In genomic region chr17:23603542-23603941, GRCm38 (mm10) we compare ENCODE assay signal across 10 mouse cellular contexts. TPM values are rescaled to one million over a fixed set of nuclear protein-coding genes. Genes with fewer than 3 reads are reported as not detected.
DNase-seq lines count a peak whose midpoint lies in the region; ATAC-seq and TF ChIP-seq lines count a peak whose summit lies in the region.
"Had no signal": no experiment of that assay in that cellular context is flagged by ENCODE, and none has a peak within 500 bp of the region (broad histone marks: within the 10 kb centered on the region; RNA-seq: fewer than 3 reads in every experiment).

No protein-coding gene starts in this region.

- H3K9me3 ChIP-seq in liver, embryonic 11.5 days (ENCODE audit: control insufficient read depth, low read length): no peaks in the 10 kb centered on the region
- H3K9me3 ChIP-seq: heart, embryonic 15.5 days; megakaryocyte, embryonic 14.5 days had no signal

- H3K79me2 ChIP-seq in liver, adult 2 months (ENCODE audit: control insufficient read depth, insufficient read depth, low read length): no peaks in the 10 kb centered on the region

- no peak overlapping the region for H3K27ac ChIP-seq in liver, adult 2 months (replicated peaks; ENCODE audit: insufficient read depth, low read depth, low read length)
- H3K27ac ChIP-seq in liver, embryonic 11.5 days (ENCODE audit: low read depth, low read length): no peak overlapping the region
- H3K27ac ChIP-seq: heart, embryonic 15.5 days had no signal

- H3K27me3 ChIP-seq in liver, adult 2 months (ENCODE audit: control insufficient read depth, insufficient read depth, low read length): no peaks in the 10 kb centered on the region
- no peaks in the 10 kb centered on the region for H3K27me3 ChIP-seq in liver, embryonic 11.5 days (replicated peaks; ENCODE audit: control insufficient read depth, insufficient read depth, low read length)
- H3K27me3 ChIP-seq: heart, embryonic 15.5 days had no signal

- no peaks in the 10 kb centered on the region for H3K36me3 ChIP-seq in liver, adult 2 months (ENCODE audit: control insufficient read depth, insufficient read depth, low read length)
- H3K36me3 ChIP-seq in liver, embryonic 11.5 days (ENCODE audit: control insufficient read depth, insufficient read depth, low read length): no peaks in the 10 kb centered on the region
- H3K36me3 ChIP-seq: heart, embryonic 15.5 days had no signal

- H3K9ac ChIP-seq in liver, adult 2 months (ENCODE audit: low read depth, low read length): no peak overlapping the region
- H3K9ac ChIP-seq in liver, embryonic 11.5 days (ENCODE audit: low read depth, low read length): no peak overlapping the region
- H3K9ac ChIP-seq: heart, embryonic 15.5 days had no signal

- DNase-seq in adrenal gland, postnatal 14 days: peak; percentile 39
- DNase-seq in adrenal gland, adult 8-10 months: no peak
- DNase-seq in liver, adult 2 months (ENCODE audit: extremely low read depth, low read depth, low spot score): peak; percentile 63
- DNase-seq in liver, embryonic 11.5 days (ENCODE audit: low spot score): no peak
- DNase-seq in fibroblast of lung, adult 2 months (ENCODE audit: low read depth): peak; percentile 35
- peak; percentile 58 for DNase-seq in thymus, postnatal 14 days
- DNase-seq in testis, postnatal 14 days (ENCODE audit: low spot score): no peak
- DNase-seq in heart, adult 11 months: no peak

- no peak overlapping the region for H3K4me2 ChIP-seq in liver, embryonic 11.5 days
- H3K4me2 ChIP-seq: heart, embryonic 15.5 days had no signal

- no peak for ATAC-seq in liver, embryonic 11.5 days (replicated peaks; ENCODE audit: low FRiP score)

- 64% methylated on average over 2 of the region's 2 CpGs for WGBS in liver, adult 2 months
- 58% methylated on average over 2 of the region's 2 CpGs for WGBS in liver, embryonic 11.5 days

- no peak overlapping the region for H3K4me3 ChIP-seq in liver, adult 2 months (ENCODE audit: insufficient read depth, low read depth, low read length)
- no peak overlapping the region for H3K4me3 ChIP-seq in liver, embryonic 11.5 days (ENCODE audit: low read depth, low read length)
- H3K4me3 ChIP-seq: heart, embryonic 15.5 days; megakaryocyte, embryonic 14.5 days had no signal

- H3K4me1 ChIP-seq in liver, adult 2 months (ENCODE audit: control insufficient read depth, insufficient read depth, low read length): peaks cover 2% of the 10 kb centered on the region
- H3K4me1 ChIP-seq in liver, embryonic 11.5 days (replicated peaks; ENCODE audit: control insufficient read depth, insufficient read depth, low read length): peaks cover 9% of the 10 kb centered on the region

- TF ChIP-seq POLR2A in liver, adult 2 months (IDR thresholded peaks at IDR 0.05; ENCODE audit: extremely low read depth, insufficient read depth, low read length): no peak

- peak; percentile 37; the same call in 1 of the 2 replicates for TF ChIP-seq CTCF in liver, adult 2 months (IDR thresholded peaks at IDR 0.05; ENCODE audit: low read depth, low read length)

RNA-seq across cellular contexts. Expression of gene Zscan10, which starts 2.9 kb away (rescaled TPM):
- not detected in 2 replicates for total RNA-seq in adrenal gland, postnatal 14 days (2021)
- total RNA-seq in adrenal gland, adult 8-10 months (2022): not detected
- not detected in 2 replicates for total RNA-seq in liver, adult 2 months (2014; rRNA removed)
- not detected in 2 replicates for polyA plus RNA-seq in liver, adult 2 months (2012; rRNA removed)
- polyA plus RNA-seq in liver, embryonic 11.5 days (2014; fragmentation: Nextera tagmentation; extraction: Ambion mirVana): 0.12 and 0.25 TPM in 2 replicates
- polyA plus RNA-seq: heart, embryonic 15.5 days had no signal

RNA-seq across cellular contexts. Expression of gene Zfp13, which starts 4.3 kb away (rescaled TPM):
- total RNA-seq in adrenal gland, postnatal 14 days (2021): 8.5 and 14.6 TPM in 2 replicates
- 10 to 100 TPM in 3 of 4 experiments, 1 to 10 TPM in 1; 8.2 to 19.2 (median 14.6) TPM for total RNA-seq in adrenal gland, adult 8-10 months (2022)
- total RNA-seq in liver, adult 2 months (2014; rRNA removed): 1.3 and 2.0 TPM in 2 replicates
- 2.2 and 3.2 TPM in 2 replicates for polyA plus RNA-seq in liver, adult 2 months (2012; rRNA removed)
- 5.6 and 6.3 TPM in 2 replicates for polyA plus RNA-seq in liver, embryonic 11.5 days (2014; fragmentation: Nextera tagmentation; extraction: Ambion mirVana)

RNA-seq across cellular contexts. Expression of gene Zfp213, which starts 39.5 kb away (rescaled TPM):
- total RNA-seq in adrenal gland, postnatal 14 days (2021): 9.2 and 9.9 TPM in 2 replicates
- total RNA-seq in adrenal gland, adult 8-10 months (2022): 10 to 100 TPM; 12.0 to 15.5 (median 12.9) TPM
- 4.5 and 4.8 TPM in 2 replicates for total RNA-seq in liver, adult 2 months (2014; rRNA removed)
- 7.6 and 10.7 TPM in 2 replicates for polyA plus RNA-seq in liver, adult 2 months (2012; rRNA removed)
- 14.3 and 14.8 TPM in 2 replicates for polyA plus RNA-seq in liver, embryonic 11.5 days (2014; fragmentation: Nextera tagmentation; extraction: Ambion mirVana)

RNA-seq across cellular contexts. Expression of gene Mmp25, which starts 41.5 kb away (rescaled TPM):
- total RNA-seq in adrenal gland, postnatal 14 days (2021): 0.37 and 0.53 TPM in 2 replicates
- under 1 TPM in 3 of 4 experiments, not detected in 1; 0.06 to 0.13 (median 0.09) TPM for total RNA-seq in adrenal gland, adult 8-10 months (2022)
- total RNA-seq in liver, adult 2 months (2014; rRNA removed): under 0.01 TPM in 1 of 2 replicates, not detected in the other
- polyA plus RNA-seq in liver, adult 2 months (2012; rRNA removed): 0.06 and 0.10 TPM in 2 replicates
- polyA plus RNA-seq in liver, embryonic 11.5 days (2014; fragmentation: Nextera tagmentation; extraction: Ambion mirVana): 0.27 TPM in 1 of 2 replicates, not detected in the other

RNA-seq across cellular contexts. Expression of gene Bicdl2, which starts 56.8 kb away (rescaled TPM):
- not detected in 2 replicates for total RNA-seq in adrenal gland, postnatal 14 days (2021)
- total RNA-seq in adrenal gland, adult 8-10 months (2022): not detected
- 0.09 TPM in 1 of 2 replicates, not detected in the other for total RNA-seq in liver, adult 2 months (2014; rRNA removed)
- polyA plus RNA-seq in liver, adult 2 months (2012; rRNA removed): 0.05 TPM in 1 of 2 replicates, not detected in the other
- polyA plus RNA-seq in liver, embryonic 11.5 days (2014; fragmentation: Nextera tagmentation; extraction: Ambion mirVana): 0.37 TPM in 1 of 2 replicates, not detected in the other

Comparison
In these comparisons a context has a peak if more than half of its experiments do, and no peak if none do; other contexts are left out.
1. DNase-seq: peak in adrenal gland, postnatal 14 days (single experiment), liver, adult 2 months (single experiment), fibroblast of lung, adult 2 months (single experiment) and thymus, postnatal 14 days (single experiment); none in adrenal gland, adult 8-10 months (single experiment), liver, embryonic 11.5 days (single experiment), testis, postnatal 14 days (single experiment) and heart, adult 11 months (single experiment).